In the genomic region with DNA sequence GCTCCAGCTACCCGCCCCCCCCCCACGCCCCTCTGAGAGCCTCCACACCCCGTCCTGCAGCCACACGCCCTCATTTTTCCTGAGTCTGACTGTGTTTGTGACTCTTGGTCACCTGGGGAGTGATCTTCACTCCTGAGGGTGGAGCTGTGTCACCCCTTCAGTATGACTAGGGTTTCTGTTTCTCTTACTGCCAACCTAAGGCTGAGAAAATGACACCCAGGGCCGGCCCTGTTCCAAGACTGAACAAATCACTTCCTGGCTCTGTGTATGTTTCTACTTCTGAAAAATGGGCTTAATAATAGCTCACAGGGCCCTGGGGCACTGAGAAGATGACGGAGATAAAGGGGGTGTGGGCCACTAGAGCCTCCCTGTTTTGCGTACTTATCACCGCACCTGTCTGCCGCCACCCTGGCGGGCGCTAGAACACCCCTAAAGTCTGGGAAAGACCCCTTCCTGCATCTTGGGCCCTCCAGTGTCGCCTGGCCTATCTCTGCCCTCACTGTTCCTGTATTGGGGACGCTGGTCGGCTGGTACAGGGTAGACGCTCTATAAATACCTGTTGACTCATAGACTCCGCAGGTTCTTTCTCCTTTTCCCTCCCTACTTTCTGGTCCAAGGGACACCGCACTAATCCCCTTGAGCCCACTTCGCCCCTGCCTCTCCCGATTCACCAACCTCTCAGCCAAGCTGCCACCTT, we compare ENCODE assay signal across 8 mouse cellular contexts. TPM values are rescaled to one million over a fixed set of nuclear protein-coding genes. Genes with fewer than 3 reads are reported as not detected.
DNase-seq lines count a peak whose midpoint lies in the region; ATAC-seq and TF ChIP-seq lines count a peak whose summit lies in the region.
"Had no signal": no experiment of that assay in that cellular context is flagged by ENCODE, and none has a peak within 500 bp of the region (broad histone marks: within the 10 kb centered on the region; RNA-seq: fewer than 3 reads in every experiment).

No protein-coding gene starts in this region.

- no peaks in the 10 kb centered on the region for H3K36me3 ChIP-seq in kidney, embryonic 16.5 days (ENCODE audit: insufficient read depth, low read length)
- no peaks in the 10 kb centered on the region for H3K36me3 ChIP-seq in embryonic facial prominence, embryonic 15.5 days
- H3K36me3 ChIP-seq in hindbrain, postnatal 0 days (ENCODE audit: insufficient read depth, low read length), result no peaks in the 10 kb centered on the region

- no peak for TF ChIP-seq CTCF in hindbrain, postnatal 0 days (IDR thresholded peaks at IDR 0.05; ENCODE audit: low read depth)

- peak overlapping the region; percentile 62 for H3K9ac ChIP-seq in kidney, embryonic 16.5 days (replicated peaks; ENCODE audit: low read length)
- H3K9ac ChIP-seq in embryonic facial prominence, embryonic 15.5 days, result 0 out of 2 replicates have a peak overlapping the region, but pooled peaks have one; percentile 13
- no peak overlapping the region for H3K9ac ChIP-seq in hindbrain, postnatal 0 days (replicated peaks; ENCODE audit: low read length)

- H3K4me1 ChIP-seq in kidney, embryonic 16.5 days (ENCODE audit: insufficient read depth, low read length), result peaks cover 18% of the 10 kb centered on the region
- H3K4me1 ChIP-seq in embryonic facial prominence, embryonic 15.5 days, result peaks cover 14% of the 10 kb centered on the region
- H3K4me1 ChIP-seq in hindbrain, postnatal 0 days (ENCODE audit: insufficient read depth, low read length), result peaks cover 7% of the 10 kb centered on the region; the same call in 1 of the 2 replicates

- peaks cover 4% of the 10 kb centered on the region; the same call in 1 of the 2 replicates for H3K27me3 ChIP-seq in kidney, embryonic 16.5 days (ENCODE audit: insufficient read depth, low read length)
- peaks cover 14% of the 10 kb centered on the region for H3K27me3 ChIP-seq in embryonic facial prominence, embryonic 15.5 days
- no peaks in the 10 kb centered on the region for H3K27me3 ChIP-seq in hindbrain, postnatal 0 days (ENCODE audit: insufficient read depth, low read length)

- peak overlapping the region; percentile 55 for H3K4me2 ChIP-seq in kidney, embryonic 16.5 days (replicated peaks; ENCODE audit: low read depth, low read length)
- H3K4me2 ChIP-seq in embryonic facial prominence, embryonic 15.5 days (replicated peaks), result peak overlapping the region; percentile 53
- H3K4me2 ChIP-seq in hindbrain, postnatal 0 days (ENCODE audit: low read depth, low read length), result peak overlapping the region; percentile 45

- no peaks in the 10 kb centered on the region for H3K9me3 ChIP-seq in kidney, embryonic 16.5 days (ENCODE audit: low read length)
- H3K9me3 ChIP-seq in embryonic facial prominence, embryonic 15.5 days (replicated peaks), result no peaks in the 10 kb centered on the region
- H3K9me3 ChIP-seq in hindbrain, postnatal 0 days (ENCODE audit: low read length), result no peaks in the 10 kb centered on the region

- peak overlapping the region; percentile 43 for H3K4me3 ChIP-seq in kidney, embryonic 16.5 days (ENCODE audit: low read length)
- peak overlapping the region; percentile 38 for H3K4me3 ChIP-seq in embryonic facial prominence, embryonic 15.5 days (replicated peaks)
- peak overlapping the region; percentile 14 for H3K4me3 ChIP-seq in hindbrain, postnatal 0 days (ENCODE audit: low read length)

- WGBS in kidney, embryonic 16.5 days, result 27% methylated on average over 19 of the region's 19 CpGs
- 14% methylated on average over 19 of the region's 19 CpGs for WGBS in embryonic facial prominence, embryonic 15.5 days
- 36% methylated on average over 19 of the region's 19 CpGs for WGBS in hindbrain, postnatal 0 days

- peak overlapping the region; percentile 55 for H3K27ac ChIP-seq in kidney, embryonic 16.5 days (ENCODE audit: low read length)
- peak overlapping the region; percentile 29; the same call in 1 of the 2 replicates for H3K27ac ChIP-seq in embryonic facial prominence, embryonic 15.5 days (replicated peaks)
- H3K27ac ChIP-seq in hindbrain, postnatal 0 days, result no peak overlapping the region

- ATAC-seq in kidney, embryonic 16.5 days (ENCODE audit: low FRiP score, low TSS enrichment), result peak; percentile 47
- no peak for ATAC-seq in embryonic facial prominence, embryonic 15.5 days (ENCODE audit: insufficient number of reproducible peaks, low FRiP score, low TSS enrichment, low read depth)
- 0 out of 2 replicates have a peak, but pooled peaks have one; percentile 38 for ATAC-seq in hindbrain, postnatal 0 days

- no peak for DNase-seq in kidney, adult 11 months
- no peak for DNase-seq in hindbrain, postnatal 0 days (ENCODE audit: low spot score)
- DNase-seq in lung, postnatal 36 days, result peak; percentile 53
- DNase-seq in right cerebral cortex, postnatal 14 days, result no peak
- no peak for DNase-seq in embryo, embryonic 10.5 days (ENCODE audit: low spot score)

RNA-seq across cellular contexts. Expression of gene Cnksr1, which starts 0.5 kb away (rescaled TPM):
- 9.6 and 10.9 TPM in 2 replicates for polyA plus RNA-seq in kidney, embryonic 16.5 days (2015; fragmentation: Nextera tagmentation; extraction: Ambion mirVana)
- polyA plus RNA-seq in embryonic facial prominence, embryonic 15.5 days (2015; fragmentation: Nextera tagmentation; extraction: Ambion mirVana), result 6.1 and 6.7 TPM in 2 replicates
- 0.26 TPM in 1 of 2 replicates, not detected in the other for total RNA-seq in hindbrain, postnatal 0 days (2014; rRNA removed)
- polyA plus RNA-seq in hindbrain, postnatal 0 days (2015; fragmentation: Nextera tagmentation; extraction: Ambion mirVana), result 0.14 and 0.25 TPM in 2 replicates

RNA-seq across cellular contexts. Expression of gene E130218I03Rik, which starts 5.7 kb away (rescaled TPM):
- 0.62 and 0.67 TPM in 2 replicates for polyA plus RNA-seq in kidney, embryonic 16.5 days (2015; fragmentation: Nextera tagmentation; extraction: Ambion mirVana)
- polyA plus RNA-seq in embryonic facial prominence, embryonic 15.5 days (2015; fragmentation: Nextera tagmentation; extraction: Ambion mirVana), result 0.30 and 0.33 TPM in 2 replicates
- 0.31 TPM in 1 of 2 replicates, not detected in the other for total RNA-seq in hindbrain, postnatal 0 days (2014; rRNA removed)
- 0.95 and 1.4 TPM in 2 replicates for polyA plus RNA-seq in hindbrain, postnatal 0 days (2015; fragmentation: Nextera tagmentation; extraction: Ambion mirVana)
- polyA plus RNA-seq: urinary bladder, adult 2 months had no signal

RNA-seq across cellular contexts. Expression of gene Zfp593, which starts 7.7 kb away (rescaled TPM):
- polyA plus RNA-seq in kidney, embryonic 16.5 days (2015; fragmentation: Nextera tagmentation; extraction: Ambion mirVana), result 15.0 and 15.8 TPM in 2 replicates
- polyA plus RNA-seq in embryonic facial prominence, embryonic 15.5 days (2015; fragmentation: Nextera tagmentation; extraction: Ambion mirVana), result 16.8 and 17.2 TPM in 2 replicates
- 10.2 and 10.6 TPM in 2 replicates for total RNA-seq in hindbrain, postnatal 0 days (2014; rRNA removed)
- 11.0 and 12.5 TPM in 2 replicates for polyA plus RNA-seq in hindbrain, postnatal 0 days (2015; fragmentation: Nextera tagmentation; extraction: Ambion mirVana)

RNA-seq across cellular contexts. Expression of gene Gm30191, which starts 9.0 kb away (rescaled TPM):
- not detected in 2 replicates for polyA plus RNA-seq in kidney, embryonic 16.5 days (2015; fragmentation: Nextera tagmentation; extraction: Ambion mirVana)
- not detected in 2 replicates for polyA plus RNA-seq in embryonic facial prominence, embryonic 15.5 days (2015; fragmentation: Nextera tagmentation; extraction: Ambion mirVana)
- not detected in 2 replicates for total RNA-seq in hindbrain, postnatal 0 days (2014; rRNA removed)
- polyA plus RNA-seq in hindbrain, postnatal 0 days (2015; fragmentation: Nextera tagmentation; extraction: Ambion mirVana), result 0.59 and 0.79 TPM in 2 replicates
- polyA plus RNA-seq: urinary bladder, adult 2 months had no signal

RNA-seq across cellular contexts. Expression of gene Catsper4, which starts 10.5 kb away (rescaled TPM):
- 0.24 and 0.35 TPM in 2 replicates for polyA plus RNA-seq in kidney, embryonic 16.5 days (2015; fragmentation: Nextera tagmentation; extraction: Ambion mirVana)
- polyA plus RNA-seq in embryonic facial prominence, embryonic 15.5 days (2015; fragmentation: Nextera tagmentation; extraction: Ambion mirVana), result 0.19 TPM in 1 of 2 replicates, not detected in the other
- total RNA-seq in hindbrain, postnatal 0 days (2014; rRNA removed), result not detected in 2 replicates
- 0.11 and 0.20 TPM in 2 replicates for polyA plus RNA-seq in hindbrain, postnatal 0 days (2015; fragmentation: Nextera tagmentation; extraction: Ambion mirVana)
